Mouse (Mus musculus): Measurements from ENCODE around the gene Mut. TPM values are rescaled to one million over a fixed set of nuclear protein-coding genes. Genes with fewer than 3 reads are reported as not detected.

Gene Mut
- polyA plus RNA-seq (2012; rRNA removed) = 19.5 TPM in 2 replicates

GRCm38 (mm10) chr17:40934420-40935231 is at the start of gene Mut, which contains the start of gene Cenpq:
Gene Mut (plus strand): TSS chr17:40934685.
Gene Cenpq (minus strand): TSS chr17:40935047.

GRCm38 (mm10) chr17:40914250-40914649 is 20.2 kb upstream of the Mut start, which contains the start of gene Glyatl3:
Gene Glyatl3 (minus strand): TSS chr17:40914350.

Other genes with a start within 250 kb of the Mut start
- not detected in 2 replicates for gene Esp1, start 207.6 kb upstream of the Mut start, polyA plus RNA-seq (2012; rRNA removed)
- not detected in 2 replicates for gene Crisp2, start 127.7 kb upstream of the Mut start, polyA plus RNA-seq (2012; rRNA removed)
- 9.1 and 11.6 TPM in 2 replicates for gene Rhag, start 123.6 kb upstream of the Mut start, polyA plus RNA-seq (2012; rRNA removed)
- 1.6 and 2.6 TPM in 2 replicates for gene 9130008F23Rik, start 54.1 kb upstream of the Mut start, polyA plus RNA-seq (2012; rRNA removed)
- 0.07 TPM in 1 of 2 replicates, not detected in the other for gene Glyatl3, start 20.3 kb upstream of the Mut start, polyA plus RNA-seq (2012; rRNA removed)
- gene Cenpq, start 362 bp downstream of the Mut start, polyA plus RNA-seq (2012; rRNA removed) = 26.0 and 28.6 TPM in 2 replicates

Data from central nervous system, embryonic 11.5 days (tissue).